Comparison of ENCODE assay signal across 8 mouse cellular contexts in genomic region chr12:37107713-37108389, GRCm38 (mm10). TPM values are rescaled to one million over a fixed set of nuclear protein-coding genes. Genes with fewer than 3 reads are reported as not detected.
DNase-seq lines count a peak whose midpoint lies in the region; ATAC-seq and TF ChIP-seq lines count a peak whose summit lies in the region.

No protein-coding gene starts in this region.

- H3K4me2 ChIP-seq in lung, embryonic 16.5 days (ENCODE audit: low read depth, low read length), result peak overlapping the region; percentile 56
- H3K4me2 ChIP-seq in heart, embryonic 13.5 days, result peak overlapping the region; percentile 93
- H3K4me2 ChIP-seq in liver, embryonic 12.5 days, result peak overlapping the region; percentile 60
- peak overlapping the region; percentile 75 for H3K4me2 ChIP-seq in stomach, postnatal 0 days (replicated peaks; ENCODE audit: low read depth)

- no peaks in the 10 kb centered on the region for H3K36me3 ChIP-seq in lung, embryonic 16.5 days (ENCODE audit: control insufficient read depth, insufficient read depth, low read length)
- H3K36me3 ChIP-seq in heart, embryonic 13.5 days, result no peaks in the 10 kb centered on the region
- H3K36me3 ChIP-seq in liver, embryonic 12.5 days, result no peaks in the 10 kb centered on the region
- H3K36me3 ChIP-seq in stomach, postnatal 0 days (ENCODE audit: control insufficient read depth, insufficient read depth, low read length), result no peaks in the 10 kb centered on the region

- peak overlapping the region; percentile 72 for H3K9ac ChIP-seq in lung, embryonic 16.5 days (ENCODE audit: low read length)
- H3K9ac ChIP-seq in heart, embryonic 13.5 days, result peak overlapping the region; percentile 67
- no peak overlapping the region for H3K9ac ChIP-seq in liver, embryonic 12.5 days
- no peak overlapping the region for H3K9ac ChIP-seq in stomach, postnatal 0 days (ENCODE audit: low read length)

- H3K27ac ChIP-seq in lung, embryonic 16.5 days (ENCODE audit: low read length), result peak overlapping the region; percentile 81
- no peak overlapping the region for H3K27ac ChIP-seq in heart, embryonic 13.5 days (replicated peaks)
- H3K27ac ChIP-seq in liver, embryonic 12.5 days, result no peak overlapping the region
- 0 out of 2 replicates have a peak overlapping the region, but pooled peaks have one; percentile 4 for H3K27ac ChIP-seq in stomach, postnatal 0 days (replicated peaks)

- no peak; the same call in 1 of the 2 replicates for ATAC-seq in lung, embryonic 16.5 days (ENCODE audit: low read depth)
- ATAC-seq in heart, embryonic 13.5 days (ENCODE audit: extremely low read depth, insufficient number of reproducible peaks, low FRiP score, low TSS enrichment), result no peak
- no peak for ATAC-seq in liver, embryonic 12.5 days
- no peak for ATAC-seq in stomach, postnatal 0 days (ENCODE audit: low FRiP score, low TSS enrichment)

- peaks cover 5% of the 10 kb centered on the region for H3K4me1 ChIP-seq in lung, embryonic 16.5 days (replicated peaks; ENCODE audit: control insufficient read depth, insufficient read depth, low read length)
- H3K4me1 ChIP-seq in heart, embryonic 13.5 days, result peaks cover 20% of the 10 kb centered on the region
- no peaks in the 10 kb centered on the region for H3K4me1 ChIP-seq in liver, embryonic 12.5 days
- no peaks in the 10 kb centered on the region for H3K4me1 ChIP-seq in stomach, postnatal 0 days (replicated peaks; ENCODE audit: control insufficient read depth, insufficient read depth)

- H3K27me3 ChIP-seq in lung, embryonic 16.5 days (ENCODE audit: control insufficient read depth, insufficient read depth, low read depth, low read length), result peaks cover 3% of the 10 kb centered on the region; the same call in 1 of the 2 replicates
- peaks cover 53% of the 10 kb centered on the region for H3K27me3 ChIP-seq in heart, embryonic 13.5 days (replicated peaks)
- peaks cover 39% of the 10 kb centered on the region for H3K27me3 ChIP-seq in liver, embryonic 12.5 days (replicated peaks)
- no peaks in the 10 kb centered on the region for H3K27me3 ChIP-seq in stomach, postnatal 0 days (ENCODE audit: control insufficient read depth, insufficient read depth, low read length)

- no peak for TF ChIP-seq CTCF in stomach, postnatal 0 days (IDR thresholded peaks at IDR 0.05; ENCODE audit: low read depth)

- 22% methylated on average over 20 of the region's 20 CpGs for WGBS in lung, embryonic 16.5 days
- 15% methylated on average over 20 of the region's 20 CpGs for WGBS in heart, embryonic 13.5 days
- 14% methylated on average over 20 of the region's 20 CpGs for WGBS in liver, embryonic 12.5 days (ENCODE audit: insufficient replicate concordance)
- 24% methylated on average over 20 of the region's 20 CpGs for WGBS in stomach, postnatal 0 days

- H3K4me3 ChIP-seq in lung, embryonic 16.5 days (ENCODE audit: low read length), result peak overlapping the region; percentile 57
- peak overlapping the region; percentile 60 for H3K4me3 ChIP-seq in heart, embryonic 13.5 days
- peak overlapping the region; percentile 36; the same call in 1 of the 2 replicates for H3K4me3 ChIP-seq in liver, embryonic 12.5 days
- H3K4me3 ChIP-seq in stomach, postnatal 0 days (ENCODE audit: low read depth, low read length), result peak overlapping the region; percentile 51

- DNase-seq in lung, postnatal 10 days, result no peak
- no peak for DNase-seq in stomach, postnatal 0 days (ENCODE audit: low spot score)
- DNase-seq in urinary bladder, adult 18-20 months (ENCODE audit: low spot score in 2 of 2), result no peak
- no peak for DNase-seq in lung, postnatal 36 days
- no peak for DNase-seq in gastrocnemius, adult 18-20 months (ENCODE audit: low spot score)

- no peaks in the 10 kb centered on the region for H3K9me3 ChIP-seq in lung, embryonic 16.5 days (ENCODE audit: control insufficient read depth, low read length)
- no peaks in the 10 kb centered on the region for H3K9me3 ChIP-seq in heart, embryonic 13.5 days
- H3K9me3 ChIP-seq in liver, embryonic 12.5 days (replicated peaks), result no peaks in the 10 kb centered on the region
- no peaks in the 10 kb centered on the region for H3K9me3 ChIP-seq in stomach, postnatal 0 days (ENCODE audit: control insufficient read depth, low read length)

- no peak for TF ChIP-seq EP300 in stomach, postnatal 0 days (optimal IDR thresholded peaks at IDR 0.05)

RNA-seq across cellular contexts. Expression of gene Meox2, which starts 0.5 kb away (rescaled TPM):
- 44.6 and 46.4 TPM in 2 replicates for polyA plus RNA-seq in lung, embryonic 16.5 days (2015; fragmentation: Nextera tagmentation; extraction: Ambion mirVana)
- 2.6 and 3.3 TPM in 2 replicates for polyA plus RNA-seq in heart, embryonic 13.5 days (2015; fragmentation: Nextera tagmentation; extraction: Ambion mirVana)
- polyA plus RNA-seq in liver, embryonic 12.5 days (2016; fragmentation: Nextera tagmentation; extraction: Ambion mirVana), result 0.41 and 0.61 TPM in 2 replicates
- polyA plus RNA-seq in stomach, postnatal 0 days (2015; fragmentation: Nextera tagmentation; extraction: Ambion mirVana), result 2.7 and 3.1 TPM in 2 replicates
- 10 to 100 TPM in 1 of 2 experiments, 1 to 10 TPM in 1; 4.7 to 10.7 TPM for total RNA-seq in gastrocnemius, adult 18-20 months (2021)

Comparison
In these comparisons a context has a peak if more than half of its experiments do, and no peak if none do; other contexts are left out.
1. H3K27ac ChIP-seq: peak in lung, embryonic 16.5 days (single experiment) and stomach, postnatal 0 days (single experiment); none in heart, embryonic 13.5 days (single experiment) and liver, embryonic 12.5 days (single experiment).
2. H3K9ac ChIP-seq: peak in lung, embryonic 16.5 days (single experiment) and heart, embryonic 13.5 days (single experiment); none in liver, embryonic 12.5 days (single experiment) and stomach, postnatal 0 days (single experiment).
3. RNA of gene Meox2, which starts 0.5 kb away (polyA plus RNA-seq): 44.6 to 46.4 TPM in lung, embryonic 16.5 days; 2.6 to 3.3 TPM in heart, embryonic 13.5 days, 2.7 to 3.1 TPM in stomach, postnatal 0 days and 0.41 to 0.61 TPM in liver, embryonic 12.5 days; every median in the first group is over 10 times any median in the second.
4. Peak in every context shown above with its lines, with median percentiles within 50 percentile points of each other: H3K4me2 ChIP-seq and H3K4me3 ChIP-seq.